Mouse (Mus musculus) ES-E14 (cell line): ENCODE data around the gene Skap2. TPM values are rescaled to one million over a fixed set of nuclear protein-coding genes. Genes with fewer than 3 reads are reported as not detected.

Source experiments
- DNase-seq: peaks from one replicate; pipeline ENCODE4 v3.0.0-alpha.2; 2013; ENCODE audit warnings: low read depth, low spot score
- H3K27ac ChIP-seq: 2 replicates; pipeline ENCODE4 v1.5.1; 2012; ENCODE audit warnings: low read depth, mild to moderate bottlenecking, low read length, moderate library complexity, mixed read lengths; ENCODE audit not compliant: poor library complexity, insufficient read depth, severe bottlenecking
- H3K36me3 ChIP-seq: 2 replicates; pipeline ENCODE4 v1.6.1; 2012; ENCODE audit warnings: mild to moderate bottlenecking, low read length, moderate library complexity, mixed read lengths; ENCODE audit not compliant: control insufficient read depth, poor library complexity, insufficient read depth, severe bottlenecking
- H3K4me1 ChIP-seq, 2 experiments: fragments of 150-350 bp in 1 of 2; sonication (generic) in 1 of 2; 2 replicates each; pipeline ENCODE4 v1.6.1; 2012; ENCODE audit warnings: low read length in 2 of 2, mild to moderate bottlenecking in 1 of 2, mixed read lengths in 1 of 2; ENCODE audit not compliant: control insufficient read depth in 2 of 2, insufficient read depth in 2 of 2, poor library complexity in 1 of 2
- H3K4me3 ChIP-seq, 2 experiments: fragments of 150-350 bp in 1 of 2; sonication (generic) in 1 of 2; 2 replicates each; pipeline ENCODE4 v1.5.1; 2012; ENCODE audit warnings: low read length in 2 of 2, low read depth in 1 of 2, mild to moderate bottlenecking in 1 of 2, mixed read lengths in 1 of 2; ENCODE audit not compliant: insufficient read depth in 1 of 2, poor library complexity in 1 of 2, severe bottlenecking in 1 of 2
- H3K9ac ChIP-seq: 2 replicates; pipeline ENCODE4 v1.6.1; 2012; ENCODE audit warnings: low read depth, mild to moderate bottlenecking, low read length, mixed read lengths; ENCODE audit not compliant: poor library complexity, insufficient read depth, severe bottlenecking
- H3K9me3 ChIP-seq: fragments of 150-350 bp; sonication (generic); 2 replicates; pipeline ENCODE4 v1.6.1; 2012; ENCODE audit warnings: low read depth, mild to moderate bottlenecking, low read length; ENCODE audit not compliant: control insufficient read depth, insufficient read depth
- CHD2 ChIP-seq: IDR thresholded peaks from 2 replicates; pipeline ENCODE4 v1.6.1; 2014; ENCODE audit warnings: mild to moderate bottlenecking, low read depth, low read length, inconsistent platforms
- HCFC1 ChIP-seq: IDR thresholded peaks from 2 replicates; pipeline ENCODE4 v1.6.1; 2012; ENCODE audit warnings: low read length, inconsistent platforms, borderline replicate concordance; ENCODE audit not compliant: insufficient read depth
- MAFK ChIP-seq: IDR thresholded peaks from 2 replicates; pipeline ENCODE4 v1.6.1; 2014; ENCODE audit warnings: mild to moderate bottlenecking, low read depth, low read length, inconsistent platforms; ENCODE audit not compliant: insufficient read depth
- ZC3H11A ChIP-seq: IDR thresholded peaks from 2 replicates; pipeline ENCODE4 v1.6.1; 2012; ENCODE audit warnings: low read depth, mild to moderate bottlenecking, inconsistent platforms, low read length, borderline replicate concordance
- ZNF384 ChIP-seq: IDR thresholded peaks from 2 replicates; pipeline ENCODE4 v1.6.1; 2012; ENCODE audit warnings: low read depth, low read length, inconsistent platforms
- in situ Hi-C, 2 experiments: fragments of 600-800 bp; cut with MboI; formaldehyde crosslinking; loops; one replicate each; pipeline ENCODE4 v1.15.1; 2025; ENCODE audit warnings: low sequenced_read_pairs in 2 of 2, inconsistent platforms in 1 of 2; ENCODE audit not compliant: unreplicated experiment in 2 of 2
- total RNA-seq: library from RNA; depleted of rRNA; stranded (reverse); fragments of 300-350 nt; gene quantifications from 2 replicates; pipeline ENCODE4 v1.2.3, GENCODE M21; 2012

Skap2 gene
- total RNA-seq, 1 experiment, result 25.1 TPM

GRCm38 (mm10) chr6:52022363-52022762, 10.0 kb upstream of the Skap2 start:
- Histone ChIP-seq H3K9ac (no peak overlapping the region), H3K4me3 (no peak overlapping the region), H3K9me3 (no peaks in the 10 kb centered on the region), H3K27ac (no peak overlapping the region), H3K36me3 (no peaks in the 10 kb centered on the region), H3K4me1 (0 out of 4 replicates have a peak, but pooled peaks cover 0 to 2% of the 10 kb centered on the region in 2 experiments)
- TF ChIP-seq ZNF384 (no peak), ZC3H11A (no peak), HCFC1 (no peak), CHD2 (no peak), MAFK (no peak)
- DNase-seq, result no peak
- in situ Hi-C loops, result no loop called here

DNA sequence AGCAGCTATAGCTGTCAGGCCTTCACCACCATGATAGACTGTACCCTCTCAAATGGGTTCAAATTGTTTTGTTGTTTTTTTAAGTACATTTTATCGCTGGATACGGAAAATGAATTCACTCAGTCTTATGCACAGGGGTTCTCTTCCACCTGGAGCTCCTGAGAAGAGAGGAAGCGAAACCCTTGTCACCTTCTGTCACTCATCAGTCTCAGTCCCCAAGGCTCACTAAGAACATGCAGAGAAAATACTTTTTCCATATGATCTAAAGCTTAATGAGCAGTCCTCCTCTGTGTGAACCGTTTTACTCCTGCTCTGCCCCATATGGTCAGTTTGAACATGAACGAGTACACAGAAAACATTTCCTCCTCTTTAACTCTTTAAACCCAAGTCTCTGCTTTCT, 7.9 kb upstream of the Skap2 start:
- Histone ChIP-seq H3K36me3 (no peaks in the 10 kb centered on the region), H3K9ac (no peak overlapping the region), H3K4me1 (0 out of 4 replicates have a peak, but pooled peaks cover 0 to 2% of the 10 kb centered on the region in 2 experiments), H3K9me3 (no peaks in the 10 kb centered on the region), H3K4me3 (no peak overlapping the region), H3K27ac (no peak overlapping the region)
- TF ChIP-seq MAFK (no peak), HCFC1 (no peak)
- no peak for DNase-seq
- in situ Hi-C loops, result no loop called here

- TF ChIP-seq MAFK, result no peak
- no peak for TF ChIP-seq ZNF384
- TF ChIP-seq CHD2, result no peak
- TF ChIP-seq ZC3H11A, result no peak
- no peak for TF ChIP-seq HCFC1
- Histone ChIP-seq H3K9ac (peak overlapping the region; percentile 58; the same call in 1 of the 2 replicates), H3K9me3 (no peaks in the 10 kb centered on the region), H3K4me3 (peak overlapping the region; percentile 53 to 89), H3K36me3 (no peaks in the 10 kb centered on the region), H3K27ac (peak overlapping the region; percentile 44; the same call in 1 of the 2 replicates), H3K4me1 (peaks cover 0 to 7% of the 10 kb centered on the region in 2 experiments; a peak in 2 of 4 replicates)
- DNase-seq, result no peak
- in situ Hi-C loops, result no loop called here
These were observed 1.0 kb upstream of the Skap2 start for GRCm38 (mm10) chr6:52013245-52013945.

GRCm38 (mm10) chr6:52011559-52012408, 565 bp downstream of the Skap2 start:
- peak overlapping the region; percentile 48 for H3K27ac ChIP-seq
- in situ Hi-C loops, result no loop called here
- H3K9me3 ChIP-seq, result no peaks in the 10 kb centered on the region

More at GRCm38 (mm10) chr6:52011559-52012408, 565 bp downstream of the Skap2 start:
- Histone ChIP-seq H3K9ac (peak overlapping the region; percentile 71), H3K4me3 (peak overlapping the region; percentile 78 to 89), H3K36me3 (no peaks in the 10 kb centered on the region), H3K4me1 (peaks cover 2 to 10% of the 10 kb centered on the region in 2 experiments; a peak in 3 of 4 replicates)
- TF ChIP-seq CHD2 (no peak), ZNF384 (no peak), HCFC1 (no peak), ZC3H11A (no peak), MAFK (no peak)
- DNase-seq, result peak; percentile 79
